Mouse (Mus musculus) kidney, adult 2 months (tissue): ENCODE results near the gene Adck2.

Source experiments
- CTCF ChIP-seq: fragments of 200-500 bp; conservative IDR thresholded peaks from 2 replicates; pipeline ENCODE4 v1.5.1; 2011; ENCODE audit warnings: low read depth, mild to moderate bottlenecking, control low read depth, low read length, moderate library complexity, mixed read lengths; ENCODE audit not compliant: insufficient read depth, insufficient read length
- POLR2A ChIP-seq: fragments of 200-500 bp; IDR thresholded peaks from one replicate; pipeline ENCODE4 v1.6.1; 2011; ENCODE audit warnings: low read depth, low read length, control low read depth

DNA sequence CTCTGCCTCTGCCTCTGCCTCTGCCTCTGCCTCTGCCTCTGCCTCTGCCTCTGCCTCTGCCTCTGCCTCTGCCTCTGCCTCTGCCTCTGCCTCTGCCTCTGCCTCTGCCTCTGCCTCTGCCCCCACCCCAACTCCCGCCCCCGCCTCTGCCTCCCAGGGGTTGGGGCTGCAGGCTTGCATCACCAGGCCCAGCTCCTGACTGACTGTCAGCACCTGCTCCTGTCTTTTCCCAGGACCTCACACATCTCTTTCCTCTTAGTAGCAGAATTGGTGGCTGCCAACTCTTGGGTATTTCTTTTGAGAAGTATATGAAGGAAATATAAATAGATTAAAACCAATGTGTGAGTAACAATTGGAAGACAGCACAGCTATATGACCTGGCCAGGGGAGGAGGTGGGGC, 6.9 kb downstream of the Adck2 start:
- TF ChIP-seq CTCF, result no peak
- no peak for TF ChIP-seq POLR2A
